Mouse (Mus musculus): Measurements from ENCODE around the gene Cts7. TPM values are rescaled to one million over a fixed set of nuclear protein-coding genes. Genes with fewer than 3 reads are reported as not detected.

Gene Cts7
- total RNA-seq (2017) = not detected in 2 replicates

GRCm38 (mm10) chr13:61358097-61358496 lies at the start of gene Cts7:
TSS of gene Cts7 (minus strand) at chr13:61358197.
- no peak for ATAC-seq (replicated peaks in 1 of 2; ENCODE audit: insufficient read depth in 1 of 2, low FRiP score in 2 of 2, low TSS enrichment in 1 of 2, low read depth in 1 of 2, poor library complexity in 2 of 2, severe bottlenecking in 2 of 2)

Other genes starting within 250 kb of the Cts7 start
- not detected in 2 replicates for gene Ctsr, start 193.9 kb downstream of the Cts7 start, total RNA-seq (2017)
- gene Cts6, start 154.8 kb downstream of the Cts7 start, total RNA-seq (2017) = not detected in 2 replicates
- gene Cts8, start 102.8 kb downstream of the Cts7 start, total RNA-seq (2017) = not detected in 2 replicates
- not detected in 2 replicates for gene Gm49398, start 69.4 kb downstream of the Cts7 start, total RNA-seq (2017)
- not detected in 2 replicates for gene Ctsm, start 183.6 kb upstream of the Cts7 start, total RNA-seq (2017)
- not detected in 2 replicates for gene Gm49352, start 210.0 kb upstream of the Cts7 start, total RNA-seq (2017)
- gene Cts3, start 211.9 kb upstream of the Cts7 start, total RNA-seq (2017) = not detected in 2 replicates